Comparison of ENCODE assay signal across 26 mouse cellular contexts in the genomic region with DNA sequence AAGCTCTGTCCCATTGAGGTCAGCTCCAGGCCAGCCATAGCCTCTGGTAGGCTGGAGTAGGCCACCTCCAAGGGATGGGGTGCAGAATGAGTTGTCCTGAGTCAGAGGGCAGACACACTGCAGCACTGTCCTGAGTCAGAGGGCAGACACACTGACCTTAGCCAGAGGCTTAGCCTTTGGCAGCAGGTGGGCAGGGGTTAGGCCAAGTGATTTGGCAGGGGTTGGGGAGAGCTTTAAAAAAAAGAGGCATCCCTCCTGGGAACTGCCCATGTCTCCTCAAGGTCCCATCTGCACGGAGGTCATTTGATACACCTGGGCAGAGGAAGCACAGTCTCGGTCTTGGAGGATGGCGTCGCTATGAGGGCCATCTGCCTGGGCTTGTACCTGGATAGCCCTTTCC. TPM values are rescaled to one million over a fixed set of nuclear protein-coding genes. Genes with fewer than 3 reads are reported as not detected.
DNase-seq lines count a peak whose midpoint lies in the region; ATAC-seq and TF ChIP-seq lines count a peak whose summit lies in the region.
"Had no signal": no experiment of that assay in that cellular context is flagged by ENCODE, and none has a peak within 500 bp of the region (broad histone marks: within the 10 kb centered on the region; RNA-seq: fewer than 3 reads in every experiment).

No protein-coding gene starts in this region.

- H3K9me3 ChIP-seq in E14TG2a.4 (ENCODE audit: low read length), result no peaks in the 10 kb centered on the region
- H3K9me3 ChIP-seq in lung, postnatal 0 days (ENCODE audit: low read length), result no peaks in the 10 kb centered on the region
- H3K9me3 ChIP-seq: embryonic facial prominence, embryonic 12.5 days; hindbrain, embryonic 12.5 days had no signal

- TF ChIP-seq CTCF in gastrocnemius, adult 2 months (IDR thresholded peaks at IDR 0.05), result no peak
- TF ChIP-seq CTCF in E14TG2a.4 (conservative IDR thresholded peaks at IDR 0.05; ENCODE audit: low read length), result no peak
- TF ChIP-seq CTCF in lung, postnatal 0 days (IDR thresholded peaks at IDR 0.05), result no peak

- peaks cover 95% of the 10 kb centered on the region for H3K36me3 ChIP-seq in E14TG2a.4 (ENCODE audit: insufficient read depth, low read length)
- peaks cover 53% of the 10 kb centered on the region; the same call in 1 of the 2 replicates for H3K36me3 ChIP-seq in lung, postnatal 0 days (ENCODE audit: insufficient read depth, low read length)

- no peak for ATAC-seq in lung, postnatal 0 days
- ATAC-seq: activated CD4-positive, CD25-positive, alpha-beta regulatory T cell, adult 4 months; CD4-positive, CD25-positive, alpha-beta regulatory T cell, adult 4 months; forebrain, embryonic 14.5 days; hindbrain, postnatal 0 days; Patski had no signal

- DNase-seq in adrenal gland, adult 2 months, result peak; percentile 35
- no peak for DNase-seq in adrenal gland, postnatal 10 days
- peak; percentile 64 for DNase-seq in gastrocnemius, adult 2 months
- no peak for DNase-seq in gastrocnemius, postnatal 4 days (ENCODE audit: low spot score in 2 of 2)
- peak; percentile 65 for DNase-seq in gastrocnemius, postnatal 25 days
- DNase-seq in natural killer cell, adult 2 months (ENCODE audit: low spot score in 2 of 2), result no peak
- no peak for DNase-seq in lung, postnatal 0 days (ENCODE audit: low spot score)
- DNase-seq: adrenal gland, postnatal 36 days; B cell, adult 2 months; cerebellum, adult 8-10 months; embryo, embryonic 11 days; heart, adult 11 months; kidney, adult 11 months; kidney, adult 9 months had no signal

- no peak overlapping the region for H3K4me3 ChIP-seq in gastrocnemius, adult 2 months
- H3K4me3 ChIP-seq in E14TG2a.4 (replicated peaks; ENCODE audit: low read length), result peak overlapping the region; percentile 70; the same call in 1 of the 2 replicates
- no peak overlapping the region for H3K4me3 ChIP-seq in lung, postnatal 0 days (ENCODE audit: low read depth, low read length)
- H3K4me3 ChIP-seq: embryonic facial prominence, embryonic 12.5 days; hindbrain, embryonic 12.5 days had no signal

- no peak overlapping the region for H3K9ac ChIP-seq in lung, postnatal 0 days (replicated peaks; ENCODE audit: low read depth)
- H3K9ac ChIP-seq: embryonic facial prominence, embryonic 12.5 days; hindbrain, embryonic 12.5 days had no signal

- peaks cover 9% of the 10 kb centered on the region for H3K27me3 ChIP-seq in E14TG2a.4 (ENCODE audit: insufficient read depth, low read length)
- H3K27me3 ChIP-seq in lung, postnatal 0 days (replicated peaks; ENCODE audit: insufficient read depth, low read length), result no peaks in the 10 kb centered on the region
- H3K27me3 ChIP-seq: Patski had no signal

- H3K4me2 ChIP-seq in lung, postnatal 0 days (replicated peaks; ENCODE audit: low read depth, low read length), result no peak overlapping the region
- H3K4me2 ChIP-seq: embryonic facial prominence, embryonic 12.5 days; heart, embryonic 11.5 days; hindbrain, embryonic 12.5 days had no signal

- intact Hi-C loops in gastrocnemius, adult 2 months (cut with DNase I), result no loop called here

- TF ChIP-seq EP300 in lung, postnatal 0 days (IDR thresholded peaks at IDR 0.05), result no peak

- 97% methylated on average over 4 of the region's 4 CpGs for WGBS in lung, postnatal 0 days

- H3K4me1 ChIP-seq in E14TG2a.4 (replicated peaks; ENCODE audit: low read depth, low read length), result peaks cover 76% of the 10 kb centered on the region
- H3K4me1 ChIP-seq in lung, postnatal 0 days (ENCODE audit: insufficient read depth, low read depth, low read length), result no peaks in the 10 kb centered on the region
- H3K4me1 ChIP-seq: hindbrain, embryonic 12.5 days had no signal

- H3K27ac ChIP-seq in gastrocnemius, adult 2 months, result peak overlapping the region; percentile 46; the same call in 1 of the 2 replicates
- no peak overlapping the region for H3K27ac ChIP-seq in lung, postnatal 0 days (ENCODE audit: low read length)
- H3K27ac ChIP-seq: embryonic facial prominence, embryonic 12.5 days; hindbrain, embryonic 12.5 days; hindbrain, postnatal 0 days had no signal

RNA-seq across cellular contexts. Expression of a gene that starts 36.1 kb away (rescaled TPM):
- under 1 TPM in 1 of 2 experiments, not detected in 1; 0.59 TPM for total RNA-seq in adrenal gland, adult 2 months (2021)
- 0.07 and 0.09 TPM in 2 replicates for polyA plus RNA-seq in adrenal gland, adult 2 months (2012; rRNA removed)
- under 1 TPM in 1 of 2 experiments, not detected in 1; 0.18 TPM for total RNA-seq in adrenal gland, postnatal 10 days (2021)
- total RNA-seq in gastrocnemius, adult 2 months (2021), result not detected
- not detected for total RNA-seq in gastrocnemius, postnatal 4 days (2021)
- total RNA-seq in gastrocnemius, postnatal 25 days (2021), result not detected
- 0.32 and 0.42 TPM in 2 replicates for polyA plus RNA-seq in lung, postnatal 0 days (2015; fragmentation: Nextera tagmentation; extraction: Ambion mirVana)
- total RNA-seq: common myeloid progenitor, adult 5-6 weeks; heart, postnatal 25 days; hindbrain, postnatal 0 days; MEL had no signal
- polyA plus RNA-seq: activated CD4-positive, CD25-positive, alpha-beta regulatory T cell, adult 4 months; CD4-positive, CD25-positive, alpha-beta regulatory T cell, adult 4 months; forebrain, embryonic 14.5 days had no signal

RNA-seq across cellular contexts. Expression of a gene that starts 48.7 kb away (rescaled TPM):
- total RNA-seq in adrenal gland, adult 2 months (2021), result 10 to 100 TPM; 29.0 to 29.3 TPM
- 96.3 and 106 TPM in 2 replicates for polyA plus RNA-seq in adrenal gland, adult 2 months (2012; rRNA removed)
- 10 to 100 TPM; 30.9 to 32.3 TPM for total RNA-seq in adrenal gland, postnatal 10 days (2021)
- total RNA-seq in gastrocnemius, adult 2 months (2021), result 1 to 10 TPM; 5.9 to 7.5 TPM
- 10 to 100 TPM; 29.9 to 30.9 TPM for total RNA-seq in gastrocnemius, postnatal 4 days (2021)
- 1 to 10 TPM; 6.5 to 7.1 TPM for total RNA-seq in gastrocnemius, postnatal 25 days (2021)
- polyA plus RNA-seq in lung, postnatal 0 days (2015; fragmentation: Nextera tagmentation; extraction: Ambion mirVana), result 7.0 and 8.4 TPM in 2 replicates
- polyA plus RNA-seq: activated CD4-positive, CD25-positive, alpha-beta regulatory T cell, adult 4 months; CD4-positive, CD25-positive, alpha-beta regulatory T cell, adult 4 months had no signal

Comparison
In these comparisons a context has a peak if more than half of its experiments do, and no peak if none do; other contexts are left out.
1. DNase-seq: peak in adrenal gland, adult 2 months (single experiment), gastrocnemius, adult 2 months (single experiment) and gastrocnemius, postnatal 25 days (single experiment); none in adrenal gland, postnatal 10 days (single experiment), gastrocnemius, postnatal 4 days (0 of 2), natural killer cell, adult 2 months (0 of 2) and lung, postnatal 0 days (single experiment).